10 mouse cellular contexts compared by ENCODE assay signal in genomic region chr2:154817788-154818187, GRCm38 (mm10). TPM values are rescaled to one million over a fixed set of nuclear protein-coding genes. Genes with fewer than 3 reads are reported as not detected.
DNase-seq lines count a peak whose midpoint lies in the region; ATAC-seq and TF ChIP-seq lines count a peak whose summit lies in the region.
"Had no signal": no experiment of that assay in that cellular context is flagged by ENCODE, and none has a peak within 500 bp of the region (broad histone marks: within the 10 kb centered on the region; RNA-seq: fewer than 3 reads in every experiment).

No protein-coding gene starts in this region.

- H3K36me3 ChIP-seq in heart, embryonic 10.5 days = 0 out of 2 replicates have a peak, but pooled peaks cover 4% of the 10 kb centered on the region
- H3K36me3 ChIP-seq in E14TG2a.4 (ENCODE audit: insufficient read depth, low read length) = peaks cover 16% of the 10 kb centered on the region
- H3K36me3 ChIP-seq in hindbrain, embryonic 13.5 days = no peaks in the 10 kb centered on the region

- peak overlapping the region; percentile 24; the same call in 1 of the 2 replicates for H3K4me2 ChIP-seq in hindbrain, embryonic 13.5 days

- TF ChIP-seq CTCF in E14TG2a.4 (conservative IDR thresholded peaks at IDR 0.05; ENCODE audit: low read length) = peak; percentile 23
- peak; percentile 59; the same call in 1 of the 2 replicates for TF ChIP-seq CTCF in brain, embryonic 14.5 days (IDR thresholded peaks at IDR 0.05; ENCODE audit: borderline replicate concordance, extremely low read depth, insufficient read depth, insufficient read length)

- no peak for TF ChIP-seq POLR2A in brain, embryonic 14.5 days (IDR thresholded peaks at IDR 0.05; ENCODE audit: borderline replicate concordance, extremely low read depth, insufficient read depth, insufficient read length, poor library complexity, severe bottlenecking)

- H3K9me3 ChIP-seq in heart, embryonic 10.5 days = no peaks in the 10 kb centered on the region
- no peaks in the 10 kb centered on the region for H3K9me3 ChIP-seq in E14TG2a.4 (ENCODE audit: low read length)
- H3K9me3 ChIP-seq in hindbrain, embryonic 13.5 days = no peaks in the 10 kb centered on the region

- no peak overlapping the region for H3K9ac ChIP-seq in hindbrain, embryonic 13.5 days

- peak; percentile 63 to 65 for DNase-seq in heart, postnatal 10 days
- no peak for DNase-seq in heart, embryonic 10.5 days (ENCODE audit: low spot score)
- peak; percentile 72 for DNase-seq in brain, embryonic 14.5 days (ENCODE audit: low read depth)
- DNase-seq in left cerebral cortex, postnatal 25 days (ENCODE audit: low spot score in 2 of 2) = peak; percentile 39 to 65
- DNase-seq in retina, postnatal 1 day = peak; percentile 49

- ATAC-seq in hindbrain, embryonic 13.5 days (ENCODE audit: low FRiP score) = no peak
- ATAC-seq in erythroblast, adult 5-6 weeks (replicated peaks; ENCODE audit: low FRiP score, poor library complexity, severe bottlenecking) = no peak

- 28% methylated on average over 1 of the region's 1 CpGs for WGBS in heart, embryonic 10.5 days
- WGBS in hindbrain, embryonic 13.5 days = 33% methylated on average over 1 of the region's 1 CpGs

- intact Hi-C loops in heart, postnatal 10 days (cut with DNase I) = loop anchor here (2.0 kb wide), 2 partner anchors 25 to 37 kb away; no protein-coding TSS in a partner anchor
- intact Hi-C loops in left cerebral cortex, postnatal 25 days (cut with DNase I) = no loop called here

- H3K27me3 ChIP-seq in heart, embryonic 10.5 days (ENCODE audit: insufficient read depth, poor library complexity, severe bottlenecking) = no peaks in the 10 kb centered on the region
- H3K27me3 ChIP-seq in E14TG2a.4 (ENCODE audit: insufficient read depth, low read length) = no peaks in the 10 kb centered on the region
- no peaks in the 10 kb centered on the region for H3K27me3 ChIP-seq in hindbrain, embryonic 13.5 days

- peaks cover 43% of the 10 kb centered on the region for H3K4me1 ChIP-seq in heart, embryonic 10.5 days
- peaks cover 74% of the 10 kb centered on the region for H3K4me1 ChIP-seq in E14TG2a.4 (replicated peaks; ENCODE audit: low read depth, low read length)
- H3K4me1 ChIP-seq in hindbrain, embryonic 13.5 days (replicated peaks) = peaks cover 15% of the 10 kb centered on the region

- H3K27ac ChIP-seq in heart, embryonic 10.5 days = no peak overlapping the region
- no peak overlapping the region for H3K27ac ChIP-seq in hindbrain, embryonic 13.5 days

- H3K4me3 ChIP-seq in heart, embryonic 10.5 days = no peak overlapping the region
- H3K4me3 ChIP-seq in E14TG2a.4 (replicated peaks; ENCODE audit: low read length) = no peak overlapping the region
- H3K4me3 ChIP-seq in hindbrain, embryonic 13.5 days = no peak overlapping the region

RNA-seq across cellular contexts. Expression of gene a, which starts 26.6 kb away (rescaled TPM):
- not detected for total RNA-seq in heart, postnatal 10 days (2021)
- 0.78 and 2.5 TPM in 2 replicates for polyA plus RNA-seq in heart, embryonic 10.5 days (2016; fragmentation: Nextera tagmentation; extraction: Ambion mirVana)
- 4.1 and 6.5 TPM in 2 replicates for polyA plus RNA-seq in brain, embryonic 14.5 days (2012; rRNA removed)
- 1.4 TPM in 2 replicates for polyA plus RNA-seq in hindbrain, embryonic 13.5 days (2015; fragmentation: Nextera tagmentation; extraction: Ambion mirVana)
- total RNA-seq in left cerebral cortex, postnatal 25 days (2021) = not detected
- total RNA-seq in erythroblast, adult 5-6 weeks (2015; ENCODE audit: low replicate concordance) = not detected in 2 replicates
- total RNA-seq in erythroblast, adult 5-6 weeks (2017; ENCODE audit: low replicate concordance) = not detected in 2 replicates
- polyA plus RNA-seq: stomach, embryonic 14.5 days had no signal

RNA-seq across cellular contexts. Expression of gene Raly, which starts 26.9 kb away (rescaled TPM):
- total RNA-seq in heart, postnatal 10 days (2021) = 100 to 1,000 TPM; 162 to 171 TPM
- polyA plus RNA-seq in heart, embryonic 10.5 days (2016; fragmentation: Nextera tagmentation; extraction: Ambion mirVana) = 36.3 and 48.9 TPM in 2 replicates
- 253 and 290 TPM in 2 replicates for polyA plus RNA-seq in brain, embryonic 14.5 days (2012; rRNA removed)
- polyA plus RNA-seq in hindbrain, embryonic 13.5 days (2015; fragmentation: Nextera tagmentation; extraction: Ambion mirVana) = 25.3 and 27.5 TPM in 2 replicates
- total RNA-seq in left cerebral cortex, postnatal 25 days (2021) = 100 to 1,000 TPM in 1 of 2 experiments, 10 to 100 TPM in 1; 99.4 to 101 TPM
- 31.1 and 38.2 TPM in 2 replicates for total RNA-seq in erythroblast, adult 5-6 weeks (2015; ENCODE audit: low replicate concordance)
- 51.7 and 77.5 TPM in 2 replicates for total RNA-seq in erythroblast, adult 5-6 weeks (2017; ENCODE audit: low replicate concordance)

RNA-seq across cellular contexts. Expression of gene Gm14214, which starts 48.0 kb away (rescaled TPM):
- not detected for total RNA-seq in heart, postnatal 10 days (2021)
- not detected in 2 replicates for polyA plus RNA-seq in heart, embryonic 10.5 days (2016; fragmentation: Nextera tagmentation; extraction: Ambion mirVana)
- not detected in 2 replicates for polyA plus RNA-seq in brain, embryonic 14.5 days (2012; rRNA removed)
- not detected in 2 replicates for polyA plus RNA-seq in hindbrain, embryonic 13.5 days (2015; fragmentation: Nextera tagmentation; extraction: Ambion mirVana)
- total RNA-seq in left cerebral cortex, postnatal 25 days (2021) = not detected
- total RNA-seq in erythroblast, adult 5-6 weeks (2015; ENCODE audit: low replicate concordance) = not detected in 2 replicates
- total RNA-seq in erythroblast, adult 5-6 weeks (2017; ENCODE audit: low replicate concordance) = not detected in 2 replicates
- polyA plus RNA-seq: limb, embryonic 14.5 days; stomach, embryonic 14.5 days had no signal
